8 mouse cellular contexts compared by ENCODE assay signal in genomic region chr8:84968650-84969049, GRCm38 (mm10). TPM values are rescaled to one million over a fixed set of nuclear protein-coding genes. Genes with fewer than 3 reads are reported as not detected.
DNase-seq lines count a peak whose midpoint lies in the region; ATAC-seq and TF ChIP-seq lines count a peak whose summit lies in the region.

No protein-coding gene starts in this region.

- no peak for TF ChIP-seq POLR2A in limb, embryonic 14.5 days (IDR thresholded peaks at IDR 0.05; ENCODE audit: borderline replicate concordance, extremely low read depth, insufficient read depth, insufficient read length)

- H3K4me2 ChIP-seq in forebrain, embryonic 13.5 days: peak overlapping the region; percentile 88
- H3K4me2 ChIP-seq in limb, embryonic 14.5 days (replicated peaks; ENCODE audit: low read depth, low read length, severe bottlenecking): peak overlapping the region; percentile 85
- H3K4me2 ChIP-seq in stomach, embryonic 15.5 days: peak overlapping the region; percentile 84

- H3K9ac ChIP-seq in forebrain, embryonic 13.5 days: peak overlapping the region; percentile 90
- H3K9ac ChIP-seq in limb, embryonic 14.5 days (ENCODE audit: low read depth, low read length, severe bottlenecking): peak overlapping the region; percentile 91
- H3K9ac ChIP-seq in stomach, embryonic 15.5 days: peak overlapping the region; percentile 76; the same call in 1 of the 2 replicates

- peak overlapping the region; percentile 69 for H3K4me3 ChIP-seq in forebrain, embryonic 13.5 days
- peak overlapping the region; percentile 76 for H3K4me3 ChIP-seq in limb, embryonic 14.5 days (replicated peaks; ENCODE audit: low read length)
- H3K4me3 ChIP-seq in stomach, embryonic 15.5 days (replicated peaks): peak overlapping the region; percentile 71

- no peaks in the 10 kb centered on the region for H3K9me3 ChIP-seq in forebrain, embryonic 13.5 days (replicated peaks)
- H3K9me3 ChIP-seq in limb, embryonic 14.5 days (ENCODE audit: control insufficient read depth, low read length): no peaks in the 10 kb centered on the region
- no peaks in the 10 kb centered on the region for H3K9me3 ChIP-seq in stomach, embryonic 15.5 days

- no peak for ATAC-seq in forebrain, embryonic 13.5 days
- ATAC-seq in limb, embryonic 14.5 days (ENCODE audit: low FRiP score, low read depth): no peak
- ATAC-seq in stomach, embryonic 15.5 days (ENCODE audit: insufficient read depth, low FRiP score, low read depth): no peak

- DNase-seq in retina, postnatal 1 day: peak; percentile 6
- no peak for DNase-seq in retina, embryonic 14.5 days (ENCODE audit: low spot score)
- DNase-seq in limb, embryonic 14.5 days (ENCODE audit: low spot score): no peak
- no peak for DNase-seq in right cerebral cortex, postnatal 10 days (ENCODE audit: low spot score in 2 of 2)
- no peak for DNase-seq in ovary, adult 18-20 months (ENCODE audit: low spot score)
- no peak for DNase-seq in thymus, postnatal 25 days

- H3K4me1 ChIP-seq in forebrain, embryonic 13.5 days: peaks cover 37% of the 10 kb centered on the region
- peaks cover 27% of the 10 kb centered on the region for H3K4me1 ChIP-seq in limb, embryonic 14.5 days (ENCODE audit: control insufficient read depth, insufficient read depth, low read length)
- H3K4me1 ChIP-seq in stomach, embryonic 15.5 days: peaks cover 25% of the 10 kb centered on the region

- WGBS in forebrain, embryonic 13.5 days: 20% methylated on average over 2 of the region's 2 CpGs
- 17% methylated on average over 2 of the region's 2 CpGs for WGBS in limb, embryonic 14.5 days
- WGBS in stomach, embryonic 15.5 days: 6% methylated on average over 2 of the region's 2 CpGs

- peak overlapping the region; percentile 76 for H3K27ac ChIP-seq in forebrain, embryonic 13.5 days
- peak overlapping the region; percentile 80 for H3K27ac ChIP-seq in limb, embryonic 14.5 days (replicated peaks; ENCODE audit: low read depth, low read length)
- H3K27ac ChIP-seq in stomach, embryonic 15.5 days: peak overlapping the region; percentile 95

- no peaks in the 10 kb centered on the region for H3K27me3 ChIP-seq in forebrain, embryonic 13.5 days
- no peaks in the 10 kb centered on the region for H3K27me3 ChIP-seq in limb, embryonic 14.5 days (ENCODE audit: control insufficient read depth, insufficient read depth, low read length)
- H3K27me3 ChIP-seq in stomach, embryonic 15.5 days (replicated peaks): no peaks in the 10 kb centered on the region

- peaks cover 35% of the 10 kb centered on the region for H3K36me3 ChIP-seq in forebrain, embryonic 13.5 days (ENCODE audit: poor library complexity, severe bottlenecking)
- H3K36me3 ChIP-seq in limb, embryonic 14.5 days (ENCODE audit: control insufficient read depth, insufficient read depth, low read length): peaks cover 29% of the 10 kb centered on the region
- H3K36me3 ChIP-seq in stomach, embryonic 15.5 days: peaks cover 11% of the 10 kb centered on the region

RNA-seq across cellular contexts. Expression of gene Gm49661, which starts 0.6 kb away (rescaled TPM):
- not detected in 2 replicates for polyA plus RNA-seq in forebrain, embryonic 13.5 days (2015; fragmentation: Nextera tagmentation; extraction: Ambion mirVana)
- 2.0 TPM in 1 of 2 replicates, not detected in the other for polyA plus RNA-seq in limb, embryonic 14.5 days (2012; rRNA removed)
- not detected in 2 replicates for polyA plus RNA-seq in limb, embryonic 14.5 days (2014; fragmentation: Nextera tagmentation; extraction: Ambion mirVana)
- polyA plus RNA-seq in stomach, embryonic 15.5 days (2015; fragmentation: Nextera tagmentation; extraction: Ambion mirVana): not detected in 2 replicates

RNA-seq across cellular contexts. Expression of gene Prdx2, which starts 0.7 kb away (rescaled TPM):
- 1,640 and 1,662 TPM in 2 replicates for polyA plus RNA-seq in forebrain, embryonic 13.5 days (2015; fragmentation: Nextera tagmentation; extraction: Ambion mirVana)
- 387 and 405 TPM in 2 replicates for polyA plus RNA-seq in limb, embryonic 14.5 days (2012; rRNA removed)
- polyA plus RNA-seq in limb, embryonic 14.5 days (2014; fragmentation: Nextera tagmentation; extraction: Ambion mirVana): 839 and 877 TPM in 2 replicates
- polyA plus RNA-seq in stomach, embryonic 15.5 days (2015; fragmentation: Nextera tagmentation; extraction: Ambion mirVana): 637 and 677 TPM in 2 replicates

RNA-seq across cellular contexts. Expression of gene Rnaseh2a, which starts 0.9 kb away (rescaled TPM):
- 119 and 124 TPM in 2 replicates for polyA plus RNA-seq in forebrain, embryonic 13.5 days (2015; fragmentation: Nextera tagmentation; extraction: Ambion mirVana)
- polyA plus RNA-seq in limb, embryonic 14.5 days (2012; rRNA removed): 58.6 and 60.8 TPM in 2 replicates
- polyA plus RNA-seq in limb, embryonic 14.5 days (2014; fragmentation: Nextera tagmentation; extraction: Ambion mirVana): 87.6 and 90.8 TPM in 2 replicates
- polyA plus RNA-seq in stomach, embryonic 15.5 days (2015; fragmentation: Nextera tagmentation; extraction: Ambion mirVana): 112 and 113 TPM in 2 replicates

RNA-seq across cellular contexts. Expression of gene Junb, which starts 9.9 kb away (rescaled TPM):
- 3.4 and 4.2 TPM in 2 replicates for polyA plus RNA-seq in forebrain, embryonic 13.5 days (2015; fragmentation: Nextera tagmentation; extraction: Ambion mirVana)
- 11.3 and 16.4 TPM in 2 replicates for polyA plus RNA-seq in limb, embryonic 14.5 days (2012; rRNA removed)
- 16.9 and 18.0 TPM in 2 replicates for polyA plus RNA-seq in limb, embryonic 14.5 days (2014; fragmentation: Nextera tagmentation; extraction: Ambion mirVana)
- polyA plus RNA-seq in stomach, embryonic 15.5 days (2015; fragmentation: Nextera tagmentation; extraction: Ambion mirVana): 33.4 and 49.6 TPM in 2 replicates

RNA-seq across cellular contexts. Expression of gene Hook2, which starts 21.8 kb away (rescaled TPM):
- polyA plus RNA-seq in forebrain, embryonic 13.5 days (2015; fragmentation: Nextera tagmentation; extraction: Ambion mirVana): 16.8 and 21.5 TPM in 2 replicates
- polyA plus RNA-seq in limb, embryonic 14.5 days (2012; rRNA removed): 15.1 and 17.7 TPM in 2 replicates
- 17.4 and 18.1 TPM in 2 replicates for polyA plus RNA-seq in limb, embryonic 14.5 days (2014; fragmentation: Nextera tagmentation; extraction: Ambion mirVana)
- polyA plus RNA-seq in stomach, embryonic 15.5 days (2015; fragmentation: Nextera tagmentation; extraction: Ambion mirVana): 46.3 and 51.1 TPM in 2 replicates
